Mouse (Mus musculus): ENCODE measurements around the gene Acap1. TPM values are rescaled to one million over a fixed set of nuclear protein-coding genes. Genes with fewer than 3 reads are reported as not detected.

Acap1 gene
- 0.17 and 0.30 TPM in 2 replicates for polyA plus RNA-seq (2014; fragmentation: Nextera tagmentation; extraction: Ambion mirVana)

GRCm38 (mm10) chr11:69895291-69895690, at the start of gene Acap1:
Acap1 (minus strand) TSS chr11:69895539.
- DNase-seq (no peak), ATAC-seq (ENCODE audit: low FRiP score, low TSS enrichment) (no peak)
- Histone ChIP-seq H3K9me3 (ENCODE audit: control insufficient read depth, low read length) (no peaks in the 10 kb centered on the region), H3K36me3 (ENCODE audit: control insufficient read depth, insufficient read depth, low read length) (no peaks in the 10 kb centered on the region), H3K4me1 (ENCODE audit: control insufficient read depth, insufficient read depth, low read length) (peaks cover 15% of the 10 kb centered on the region), H3K9ac (replicated peaks; ENCODE audit: low read length) (no peak within 1 kb of the TSS), H3K27ac (replicated peaks; ENCODE audit: low read depth, low read length) (no peak within 1 kb of the TSS), H3K4me2 (ENCODE audit: low read length) (no peak within 1 kb of the TSS), H3K4me3 (replicated peaks; ENCODE audit: low read depth, low read length) (no peak within 1 kb of the TSS), H3K27me3 (ENCODE audit: control insufficient read depth, insufficient read depth, low read length) (no peaks in the 10 kb centered on the region)
- WGBS, result 68% methylated on average over 4 of the region's 4 CpGs

DNA sequence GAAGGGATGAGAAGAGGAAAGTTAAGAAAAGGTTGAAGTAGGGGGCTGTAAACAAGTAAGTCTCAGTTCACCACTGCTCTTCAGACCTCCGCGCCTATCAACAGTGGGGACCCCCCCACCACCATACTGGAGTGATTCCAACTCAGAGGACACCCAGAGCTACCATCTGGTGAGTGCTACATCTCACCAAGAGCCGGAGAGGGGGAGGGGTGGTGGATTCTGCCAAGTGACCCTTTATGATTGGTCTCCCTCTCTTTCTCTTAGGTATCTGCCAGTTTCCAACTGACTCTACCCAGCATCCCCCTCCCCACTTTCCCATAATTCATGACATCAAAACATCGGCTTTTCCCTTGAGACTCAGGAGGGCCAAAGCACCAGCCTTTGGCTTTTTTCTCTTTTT, 45.6 kb upstream of the Acap1 start:
- ATAC-seq (ENCODE audit: low FRiP score, low TSS enrichment) (no peak), DNase-seq (no peak)
- Histone ChIP-seq H3K36me3 (ENCODE audit: control insufficient read depth, insufficient read depth, low read length) (0 out of 2 replicates have a peak, but pooled peaks cover 2% of the 10 kb centered on the region), H3K4me2 (ENCODE audit: low read length) (no peak overlapping the region), H3K27me3 (ENCODE audit: control insufficient read depth, insufficient read depth, low read length) (peaks cover 20% of the 10 kb centered on the region), H3K9ac (replicated peaks; ENCODE audit: low read length) (no peak overlapping the region), H3K27ac (replicated peaks; ENCODE audit: low read depth, low read length) (no peak overlapping the region), H3K4me3 (replicated peaks; ENCODE audit: low read depth, low read length) (no peak overlapping the region), H3K9me3 (ENCODE audit: control insufficient read depth, low read length) (no peaks in the 10 kb centered on the region), H3K4me1 (ENCODE audit: control insufficient read depth, insufficient read depth, low read length) (peaks cover 6% of the 10 kb centered on the region; the same call in 1 of the 2 replicates)
- WGBS, result 83% methylated on average over 4 of the region's 4 CpGs

DNA sequence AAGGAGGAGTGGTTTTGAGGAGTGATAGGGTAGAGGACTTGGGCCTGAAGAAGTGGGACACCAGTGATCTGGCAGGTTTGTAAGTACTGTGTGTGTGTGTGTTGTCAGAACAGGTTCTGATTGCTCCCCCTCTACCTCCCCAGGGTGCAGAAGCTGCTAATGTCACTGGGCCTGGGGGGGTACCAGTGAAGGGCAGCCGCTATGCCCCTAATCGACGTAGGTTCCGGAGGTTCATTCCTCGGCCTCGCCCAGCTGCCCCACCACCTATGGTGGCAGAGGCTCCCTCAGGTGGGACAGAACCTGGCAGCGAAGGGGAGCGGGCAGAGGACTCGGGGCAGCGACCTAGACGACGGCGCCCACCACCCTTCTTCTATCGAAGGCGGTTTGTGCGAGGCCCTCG, 44.4 kb upstream of the Acap1 start:
- Histone ChIP-seq H3K9me3 (ENCODE audit: control insufficient read depth, low read length) (no peaks in the 10 kb centered on the region), H3K27me3 (ENCODE audit: control insufficient read depth, insufficient read depth, low read length) (peaks cover 28% of the 10 kb centered on the region), H3K4me2 (ENCODE audit: low read length) (no peak overlapping the region), H3K36me3 (ENCODE audit: control insufficient read depth, insufficient read depth, low read length) (no peaks in the 10 kb centered on the region), H3K4me3 (replicated peaks; ENCODE audit: low read depth, low read length) (no peak overlapping the region), H3K27ac (replicated peaks; ENCODE audit: low read depth, low read length) (no peak overlapping the region), H3K4me1 (ENCODE audit: control insufficient read depth, insufficient read depth, low read length) (peaks cover 6% of the 10 kb centered on the region; the same call in 1 of the 2 replicates), H3K9ac (replicated peaks; ENCODE audit: low read length) (no peak overlapping the region)
- 93% methylated on average over 17 of the region's 17 CpGs for WGBS
- DNase-seq, result no peak
- no peak for ATAC-seq (ENCODE audit: low FRiP score, low TSS enrichment)

DNA sequence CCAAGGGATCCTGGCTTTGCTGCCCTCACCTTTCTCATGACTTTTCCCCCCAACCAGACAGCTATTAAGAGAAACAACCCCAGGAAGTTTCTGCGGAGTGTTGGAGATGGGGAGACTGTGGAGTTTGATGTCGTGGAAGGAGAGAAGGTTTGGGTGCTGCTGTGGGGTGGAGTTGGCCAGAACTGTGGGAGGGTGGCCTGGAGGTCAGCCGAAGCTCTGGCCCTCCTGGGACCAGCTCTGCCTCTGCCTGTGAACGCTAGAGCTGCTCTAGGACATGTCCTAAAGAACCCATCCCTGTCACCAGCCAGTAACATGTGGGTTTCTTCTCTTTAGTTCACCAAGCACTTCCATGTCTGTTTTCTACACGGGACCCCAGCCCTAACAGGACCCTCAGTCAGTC, 43.8 kb upstream of the Acap1 start:
- H3K27ac ChIP-seq (replicated peaks; ENCODE audit: low read depth, low read length), result no peak overlapping the region
- H3K4me3 ChIP-seq (replicated peaks; ENCODE audit: low read depth, low read length), result no peak overlapping the region
- H3K36me3 ChIP-seq (ENCODE audit: control insufficient read depth, insufficient read depth, low read length), result no peaks in the 10 kb centered on the region
- H3K4me2 ChIP-seq (ENCODE audit: low read length), result no peak overlapping the region
- no peaks in the 10 kb centered on the region for H3K9me3 ChIP-seq (ENCODE audit: control insufficient read depth, low read length)
- H3K27me3 ChIP-seq (ENCODE audit: control insufficient read depth, insufficient read depth, low read length), result peaks cover 28% of the 10 kb centered on the region
- 75% methylated on average over 5 of the region's 5 CpGs for WGBS
- H3K4me1 ChIP-seq (ENCODE audit: control insufficient read depth, insufficient read depth, low read length), result peaks cover 6% of the 10 kb centered on the region; the same call in 1 of the 2 replicates
- ATAC-seq (ENCODE audit: low FRiP score, low TSS enrichment) (no peak), DNase-seq (no peak)
- H3K9ac ChIP-seq (replicated peaks; ENCODE audit: low read length), result no peak overlapping the region

GRCm38 (mm10) chr11:69938401-69938979, 43.2 kb upstream of the Acap1 start:
- H3K4me1 ChIP-seq (ENCODE audit: control insufficient read depth, insufficient read depth, low read length), result peaks cover 6% of the 10 kb centered on the region; the same call in 1 of the 2 replicates
- no peak overlapping the region for H3K4me3 ChIP-seq (replicated peaks; ENCODE audit: low read depth, low read length)
- ATAC-seq (ENCODE audit: low FRiP score, low TSS enrichment), result no peak
- no peak for DNase-seq
- no peak overlapping the region for H3K27ac ChIP-seq (replicated peaks; ENCODE audit: low read depth, low read length)
- WGBS, result 26% methylated on average over 9 of the region's 9 CpGs
- no peak overlapping the region for H3K9ac ChIP-seq (replicated peaks; ENCODE audit: low read length)
- no peaks in the 10 kb centered on the region for H3K36me3 ChIP-seq (ENCODE audit: control insufficient read depth, insufficient read depth, low read length)
- no peaks in the 10 kb centered on the region for H3K9me3 ChIP-seq (ENCODE audit: control insufficient read depth, low read length)
- peaks cover 28% of the 10 kb centered on the region for H3K27me3 ChIP-seq (ENCODE audit: control insufficient read depth, insufficient read depth, low read length)
- H3K4me2 ChIP-seq (ENCODE audit: low read length), result no peak overlapping the region

DNA sequence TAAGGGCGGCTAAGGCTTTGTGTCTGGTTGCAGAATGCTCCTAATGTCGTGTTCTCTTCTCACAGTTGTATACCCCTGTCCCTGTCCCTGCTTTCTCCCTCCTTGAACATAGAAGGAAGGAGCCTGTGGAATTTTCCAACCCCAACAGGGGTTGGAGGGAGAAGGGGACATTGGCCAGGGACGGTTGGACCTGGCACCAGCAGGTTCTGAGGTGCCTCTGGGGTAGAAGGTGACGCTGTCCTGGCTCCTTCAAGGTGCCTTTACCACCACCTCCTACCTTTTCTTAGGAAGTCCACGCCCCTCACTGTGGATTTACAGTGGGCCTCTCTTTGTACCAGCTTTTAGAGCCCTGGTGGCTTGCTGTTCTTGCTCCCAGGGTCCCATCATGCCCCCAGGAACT, 42.5 kb upstream of the Acap1 start:
- no peak overlapping the region for H3K9ac ChIP-seq (replicated peaks; ENCODE audit: low read length)
- H3K27me3 ChIP-seq (ENCODE audit: control insufficient read depth, insufficient read depth, low read length), result peaks cover 28% of the 10 kb centered on the region

GRCm38 (mm10) chr11:69937385-69937784, 42.0 kb upstream of the Acap1 start:
- no peak for ATAC-seq (ENCODE audit: low FRiP score, low TSS enrichment)
- no peaks in the 10 kb centered on the region for H3K9me3 ChIP-seq (ENCODE audit: control insufficient read depth, low read length)
- no peak overlapping the region for H3K4me2 ChIP-seq (ENCODE audit: low read length)
- no peak for DNase-seq
- peaks cover 28% of the 10 kb centered on the region for H3K27me3 ChIP-seq (ENCODE audit: control insufficient read depth, insufficient read depth, low read length)
- H3K36me3 ChIP-seq (ENCODE audit: control insufficient read depth, insufficient read depth, low read length), result no peaks in the 10 kb centered on the region
- WGBS, result 40% methylated on average over 4 of the region's 4 CpGs
- H3K4me3 ChIP-seq (replicated peaks; ENCODE audit: low read depth, low read length), result no peak overlapping the region
- H3K9ac ChIP-seq (replicated peaks; ENCODE audit: low read length), result no peak overlapping the region
- no peak overlapping the region for H3K27ac ChIP-seq (replicated peaks; ENCODE audit: low read depth, low read length)
- H3K4me1 ChIP-seq (ENCODE audit: control insufficient read depth, insufficient read depth, low read length), result peaks cover 6% of the 10 kb centered on the region; the same call in 1 of the 2 replicates

More for the DNA sequence above, 42.5 kb upstream of the Acap1 start:
- no peaks in the 10 kb centered on the region for H3K9me3 ChIP-seq (ENCODE audit: control insufficient read depth, low read length)
- H3K4me3 ChIP-seq (replicated peaks; ENCODE audit: low read depth, low read length), result no peak overlapping the region
- H3K4me1 ChIP-seq (ENCODE audit: control insufficient read depth, insufficient read depth, low read length), result peaks cover 6% of the 10 kb centered on the region; the same call in 1 of the 2 replicates
- no peak overlapping the region for H3K4me2 ChIP-seq (ENCODE audit: low read length)
- no peak for DNase-seq
- H3K36me3 ChIP-seq (ENCODE audit: control insufficient read depth, insufficient read depth, low read length), result no peaks in the 10 kb centered on the region
- no peak overlapping the region for H3K27ac ChIP-seq (replicated peaks; ENCODE audit: low read depth, low read length)
- ATAC-seq (ENCODE audit: low FRiP score, low TSS enrichment), result no peak
- 69% methylated on average over 5 of the region's 5 CpGs for WGBS

DNA sequence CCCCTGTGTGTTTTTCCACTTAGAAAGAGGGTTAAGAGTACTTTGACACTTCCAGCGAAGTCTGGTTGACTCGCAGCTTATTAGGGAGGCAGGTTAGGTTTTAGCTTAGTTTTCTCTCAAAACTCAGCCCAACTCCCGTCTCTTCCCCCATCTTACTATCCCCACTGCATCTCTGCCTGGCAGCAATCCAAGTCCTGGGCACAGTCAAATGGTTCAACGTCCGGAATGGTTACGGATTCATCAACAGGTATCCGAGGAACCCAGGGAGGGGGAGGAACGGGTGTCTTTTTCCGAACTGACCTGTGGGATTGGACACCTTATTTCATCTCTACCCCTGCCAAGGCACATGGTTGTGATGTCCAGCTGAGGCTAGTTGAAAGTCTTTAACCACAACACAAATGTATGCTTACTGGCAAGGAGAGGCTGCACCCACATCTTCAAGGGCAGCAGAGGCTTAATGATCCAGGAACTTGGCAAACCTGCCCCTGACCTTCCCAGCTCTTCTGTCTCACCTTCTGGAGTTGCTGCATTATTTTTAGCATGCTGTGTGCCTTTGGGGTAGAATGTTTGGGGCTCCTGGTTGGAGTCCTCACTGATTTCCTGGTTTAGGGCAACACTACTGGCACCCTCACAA, 41.5 kb upstream of the Acap1 start:
- H3K9ac ChIP-seq (replicated peaks; ENCODE audit: low read length), result no peak overlapping the region
- no peaks in the 10 kb centered on the region for H3K9me3 ChIP-seq (ENCODE audit: control insufficient read depth, low read length)
- no peak for ATAC-seq (ENCODE audit: low FRiP score, low TSS enrichment)
- no peak for DNase-seq
- 40% methylated on average over 9 of the region's 9 CpGs for WGBS
- peaks cover 6% of the 10 kb centered on the region; the same call in 1 of the 2 replicates for H3K4me1 ChIP-seq (ENCODE audit: control insufficient read depth, insufficient read depth, low read length)
- peak overlapping the region; percentile 100 for H3K4me2 ChIP-seq (ENCODE audit: low read length)
- peak overlapping the region; percentile 59 for H3K4me3 ChIP-seq (replicated peaks; ENCODE audit: low read depth, low read length)
- H3K27me3 ChIP-seq (ENCODE audit: control insufficient read depth, insufficient read depth, low read length), result peaks cover 28% of the 10 kb centered on the region
- no peak overlapping the region for H3K27ac ChIP-seq (replicated peaks; ENCODE audit: low read depth, low read length)
- H3K36me3 ChIP-seq (ENCODE audit: control insufficient read depth, insufficient read depth, low read length), result no peaks in the 10 kb centered on the region

- Histone ChIP-seq H3K27ac (replicated peaks; ENCODE audit: low read depth, low read length) (no peak overlapping the region), H3K9me3 (ENCODE audit: control insufficient read depth, low read length) (no peaks in the 10 kb centered on the region), H3K36me3 (ENCODE audit: control insufficient read depth, insufficient read depth, low read length) (no peaks in the 10 kb centered on the region), H3K4me3 (replicated peaks; ENCODE audit: low read depth, low read length) (peak overlapping the region; percentile 59), H3K4me1 (ENCODE audit: control insufficient read depth, insufficient read depth, low read length) (peaks cover 6% of the 10 kb centered on the region; the same call in 1 of the 2 replicates), H3K27me3 (ENCODE audit: control insufficient read depth, insufficient read depth, low read length) (peaks cover 28% of the 10 kb centered on the region), H3K4me2 (ENCODE audit: low read length) (peak overlapping the region; percentile 100), H3K9ac (replicated peaks; ENCODE audit: low read length) (peak overlapping the region; percentile 59)
- ATAC-seq (ENCODE audit: low FRiP score, low TSS enrichment), result 0 out of 2 replicates have a peak, but pooled peaks have one; percentile 22
- no peak for DNase-seq
- WGBS, result 2% methylated on average over 25 of the region's 30 CpGs
These were observed 40.8 kb upstream of the Acap1 start for GRCm38 (mm10) chr11:69936156-69936555.
